Mouse (Mus musculus): ENCODE results near the gene Nyx. TPM values are rescaled to one million over a fixed set of nuclear protein-coding genes. Genes with fewer than 3 reads are reported as not detected.

Gene Nyx
- polyA plus RNA-seq, 1 experiment from 2014 or later: 0.06 TPM

DNA sequence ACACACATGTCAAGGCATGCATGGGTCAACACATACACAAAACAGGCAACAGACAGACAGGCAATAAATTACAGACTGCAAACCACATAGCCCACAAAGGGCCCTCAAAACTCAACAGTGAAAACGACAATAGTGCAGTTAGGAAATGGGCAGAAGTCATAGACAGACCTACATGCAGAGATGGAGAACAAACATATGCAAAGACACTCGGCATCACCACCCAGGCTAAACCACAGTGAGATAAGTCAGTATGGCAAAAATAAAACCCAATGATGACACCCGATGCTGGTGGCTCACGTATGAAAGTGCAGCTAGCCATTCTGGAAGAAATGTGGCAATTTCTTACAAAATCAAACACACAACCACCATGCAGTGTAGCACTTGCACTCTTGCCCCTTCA, 34.4 kb downstream of the Nyx start:
- 81% methylated on average over 4 of the region's 4 CpGs for WGBS
- no peaks in the 10 kb centered on the region for H3K36me3 ChIP-seq
- H3K4me1 ChIP-seq: no peaks in the 10 kb centered on the region
- no peak overlapping the region for H3K9ac ChIP-seq
- no peaks in the 10 kb centered on the region for H3K9me3 ChIP-seq
- H3K27ac ChIP-seq: no peak overlapping the region
- no peak for ATAC-seq (ENCODE audit: low FRiP score, low read depth)
- no peak overlapping the region for H3K4me3 ChIP-seq
- H3K4me2 ChIP-seq (replicated peaks): no peak overlapping the region
- no peaks in the 10 kb centered on the region; the same call in 1 of the 2 replicates for H3K27me3 ChIP-seq

DNA sequence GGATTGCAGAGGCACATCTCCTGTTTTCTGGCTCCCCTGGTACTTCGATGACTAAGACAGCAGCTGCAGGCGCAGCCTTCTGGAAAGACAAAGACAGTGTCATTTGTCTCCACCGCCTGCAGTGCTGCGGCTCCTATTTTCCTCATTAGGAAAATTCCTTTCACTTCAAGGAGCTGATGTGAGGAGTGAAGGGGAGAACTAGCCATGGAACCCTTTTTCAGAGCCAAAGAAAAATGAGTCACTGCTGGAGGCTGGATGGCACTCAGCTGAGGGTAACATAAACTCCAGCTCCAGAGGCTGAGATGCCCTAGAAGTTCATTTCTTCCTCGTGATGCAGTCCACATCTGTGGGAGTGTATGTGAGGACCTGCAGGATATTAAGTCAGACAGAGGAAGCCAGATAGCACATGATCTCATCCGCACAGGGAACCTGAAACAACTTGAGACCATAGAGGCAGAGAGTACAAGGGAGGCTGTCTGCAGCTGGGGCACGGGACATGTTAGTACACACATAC, 37.0 kb downstream of the Nyx start:
- Histone ChIP-seq H3K36me3 (no peaks in the 10 kb centered on the region), H3K4me3 (no peak overlapping the region), H3K9me3 (no peaks in the 10 kb centered on the region), H3K27ac (no peak overlapping the region), H3K27me3 (no peaks in the 10 kb centered on the region; the same call in 1 of the 2 replicates), H3K4me1 (no peaks in the 10 kb centered on the region), H3K9ac (no peak overlapping the region), H3K4me2 (replicated peaks) (no peak overlapping the region)
- ATAC-seq (ENCODE audit: low FRiP score, low read depth): no peak
- WGBS: 56% methylated on average over 7 of the region's 7 CpGs

DNA sequence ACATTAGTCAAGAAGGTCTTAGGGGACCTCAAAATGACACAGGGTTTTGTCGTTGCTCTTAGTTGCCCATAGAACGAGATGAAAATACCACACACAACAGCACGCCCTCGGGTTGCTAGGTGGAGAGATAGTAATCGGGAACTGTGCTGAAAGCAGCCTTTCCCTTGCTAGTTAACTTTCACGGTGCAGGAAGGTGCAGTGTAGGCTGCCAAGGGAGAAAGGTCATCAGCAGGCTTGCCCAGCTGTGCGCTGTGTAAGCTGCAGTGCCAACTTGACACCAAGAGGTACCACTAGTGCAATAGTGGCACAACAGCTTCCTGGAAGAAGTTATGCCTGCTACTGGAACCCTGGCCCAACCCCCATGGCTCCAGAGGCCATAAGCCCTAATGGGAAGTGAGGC, 38.5 kb downstream of the Nyx start:
- 92% methylated on average over 7 of the region's 7 CpGs for WGBS
- Histone ChIP-seq H3K4me1 (no peaks in the 10 kb centered on the region), H3K9me3 (no peaks in the 10 kb centered on the region), H3K4me3 (no peak overlapping the region), H3K27ac (no peak overlapping the region), H3K27me3 (no peaks in the 10 kb centered on the region; the same call in 1 of the 2 replicates), H3K36me3 (no peaks in the 10 kb centered on the region), H3K4me2 (replicated peaks) (no peak overlapping the region), H3K9ac (no peak overlapping the region)
- ATAC-seq (ENCODE audit: low FRiP score, low read depth): no peak

DNA sequence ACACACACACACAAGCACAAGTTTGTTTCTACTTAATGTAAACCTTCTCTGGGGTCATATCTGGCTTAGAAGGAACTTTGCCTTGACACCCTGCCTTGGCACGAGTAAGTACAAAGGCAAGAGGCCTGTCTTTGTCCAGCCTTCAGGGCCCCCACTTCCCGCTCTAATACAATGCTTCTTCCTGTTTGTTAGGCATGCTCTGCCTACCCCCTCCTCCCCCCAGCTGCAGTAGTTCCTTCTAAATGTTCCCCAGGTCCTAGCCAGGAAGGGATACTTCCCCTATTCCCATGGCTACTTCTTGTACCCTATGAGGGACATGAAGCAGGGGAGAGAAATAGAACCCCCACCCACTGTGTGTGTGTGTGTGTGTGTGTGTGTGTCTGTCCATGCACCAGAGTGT, 40.5 kb downstream of the Nyx start:
- ATAC-seq (ENCODE audit: low FRiP score, low read depth): no peak
- H3K27me3 ChIP-seq: no peaks in the 10 kb centered on the region; the same call in 1 of the 2 replicates
- no peak overlapping the region for H3K27ac ChIP-seq
- no peaks in the 10 kb centered on the region for H3K9me3 ChIP-seq
- no peaks in the 10 kb centered on the region for H3K36me3 ChIP-seq
- no peak overlapping the region for H3K4me3 ChIP-seq
- no peaks in the 10 kb centered on the region for H3K4me1 ChIP-seq
- 75% methylated on average over 2 of the region's 2 CpGs for WGBS
- no peak overlapping the region for H3K9ac ChIP-seq
- no peak overlapping the region for H3K4me2 ChIP-seq (replicated peaks)

DNA sequence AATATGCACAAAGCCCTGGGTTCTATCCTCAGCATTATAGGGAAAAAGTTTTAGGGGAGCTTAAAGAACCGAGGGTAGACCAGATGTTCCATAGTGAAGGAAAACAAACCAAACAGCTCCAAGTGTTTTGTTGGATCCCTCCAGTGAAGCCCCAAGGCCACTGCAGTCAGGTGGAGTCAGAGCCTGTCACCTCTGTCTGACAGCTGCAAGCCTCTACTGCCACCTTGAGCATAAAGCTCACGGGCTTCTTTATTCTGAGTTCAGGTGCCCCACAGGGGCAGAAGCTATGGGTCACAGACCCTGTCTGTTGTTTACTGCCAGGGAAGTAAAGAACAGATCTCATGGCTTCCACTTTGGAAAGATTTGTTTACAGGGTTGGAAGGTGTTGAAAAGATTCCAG, 47.2 kb downstream of the Nyx start:
- Histone ChIP-seq H3K4me1 (no peaks in the 10 kb centered on the region), H3K36me3 (no peaks in the 10 kb centered on the region), H3K27ac (no peak overlapping the region), H3K27me3 (peaks cover 16% of the 10 kb centered on the region; the same call in 1 of the 2 replicates), H3K4me2 (replicated peaks) (no peak overlapping the region), H3K9me3 (no peaks in the 10 kb centered on the region), H3K9ac (no peak overlapping the region), H3K4me3 (no peak overlapping the region)
- WGBS: 41% methylated on average over 2 of the region's 2 CpGs
- no peak for ATAC-seq (ENCODE audit: low FRiP score, low read depth)

DNA sequence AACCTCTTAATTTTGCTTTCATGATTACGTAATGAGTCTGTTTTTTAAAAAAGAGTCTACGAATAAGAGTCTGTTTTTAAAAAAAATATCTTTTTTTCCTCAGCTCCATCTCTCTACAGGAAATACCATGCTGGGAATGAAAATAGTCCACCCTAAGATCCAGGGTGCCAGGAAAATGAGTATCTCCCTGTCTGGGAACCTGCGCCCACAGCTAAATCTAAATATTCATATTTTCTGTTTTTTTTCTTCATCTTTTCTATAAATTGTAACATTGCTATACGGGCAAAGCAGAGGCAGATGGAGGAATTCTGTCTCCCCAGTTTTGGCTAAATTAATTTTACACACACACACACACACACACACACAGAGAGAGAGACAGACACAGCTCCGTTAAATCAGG, 48.0 kb downstream of the Nyx start:
- Histone ChIP-seq H3K9me3 (no peaks in the 10 kb centered on the region), H3K4me1 (no peaks in the 10 kb centered on the region), H3K27ac (no peak overlapping the region), H3K4me3 (no peak overlapping the region), H3K27me3 (peaks cover 16% of the 10 kb centered on the region; the same call in 1 of the 2 replicates), H3K4me2 (replicated peaks) (no peak overlapping the region), H3K36me3 (no peaks in the 10 kb centered on the region), H3K9ac (no peak overlapping the region)
- WGBS: 80% methylated on average over 5 of the region's 5 CpGs
- no peak for ATAC-seq (ENCODE audit: low FRiP score, low read depth)

DNA sequence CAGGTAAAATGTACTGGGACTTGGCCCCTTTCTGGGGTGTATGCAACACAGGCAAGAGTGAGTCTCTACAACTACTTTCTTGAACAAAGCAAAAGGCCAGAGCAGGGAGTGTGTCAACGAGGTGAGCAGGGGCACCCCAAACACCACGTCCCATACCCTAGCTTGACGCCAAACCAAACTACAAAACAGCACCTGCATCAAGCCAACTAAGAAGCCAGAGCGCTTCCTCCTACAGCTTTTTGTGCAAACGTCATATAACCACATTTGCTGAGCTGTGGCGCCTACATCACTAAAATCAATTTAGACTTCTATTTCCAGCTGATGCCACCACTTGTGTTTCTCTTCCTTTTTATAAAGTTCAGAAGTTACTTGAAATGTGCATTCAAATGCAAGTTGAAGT, 50.5 kb downstream of the Nyx start:
- no peak overlapping the region for H3K27ac ChIP-seq
- H3K9me3 ChIP-seq: no peaks in the 10 kb centered on the region
- H3K27me3 ChIP-seq: peaks cover 16% of the 10 kb centered on the region; the same call in 1 of the 2 replicates
- 86% methylated on average over 6 of the region's 6 CpGs for WGBS
- no peaks in the 10 kb centered on the region for H3K36me3 ChIP-seq
- ATAC-seq (ENCODE audit: low FRiP score, low read depth): no peak
- no peak overlapping the region for H3K4me3 ChIP-seq
- H3K4me1 ChIP-seq: no peaks in the 10 kb centered on the region
- H3K9ac ChIP-seq: no peak overlapping the region
- no peak overlapping the region for H3K4me2 ChIP-seq (replicated peaks)

DNA sequence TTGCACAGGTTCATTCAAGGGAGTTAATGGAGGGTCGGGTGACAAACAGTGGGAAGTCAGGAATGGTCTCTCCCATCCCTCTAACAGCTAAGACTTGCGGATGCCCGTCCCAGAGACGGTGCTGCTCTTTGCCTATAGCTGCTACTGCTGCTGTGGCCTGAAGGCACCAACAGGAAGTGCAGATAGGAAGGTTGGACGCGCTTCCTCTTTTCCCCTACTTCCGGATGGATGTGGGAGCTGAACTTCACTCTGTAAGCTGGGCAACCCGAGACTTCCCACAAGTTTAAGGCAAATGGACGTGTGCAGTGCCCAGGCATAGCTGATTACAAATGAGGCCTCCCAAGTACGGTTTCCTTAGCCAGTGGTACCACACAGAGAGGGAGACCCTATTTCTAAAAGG, 52.1 kb downstream of the Nyx start:
- Histone ChIP-seq H3K9me3 (no peaks in the 10 kb centered on the region), H3K36me3 (no peaks in the 10 kb centered on the region), H3K4me3 (no peak overlapping the region), H3K4me1 (no peaks in the 10 kb centered on the region), H3K27ac (no peak overlapping the region), H3K9ac (no peak overlapping the region), H3K4me2 (replicated peaks) (no peak overlapping the region), H3K27me3 (peaks cover 16% of the 10 kb centered on the region; the same call in 1 of the 2 replicates)
- WGBS: 76% methylated on average over 10 of the region's 10 CpGs
- ATAC-seq (ENCODE audit: low FRiP score, low read depth): no peak

DNA sequence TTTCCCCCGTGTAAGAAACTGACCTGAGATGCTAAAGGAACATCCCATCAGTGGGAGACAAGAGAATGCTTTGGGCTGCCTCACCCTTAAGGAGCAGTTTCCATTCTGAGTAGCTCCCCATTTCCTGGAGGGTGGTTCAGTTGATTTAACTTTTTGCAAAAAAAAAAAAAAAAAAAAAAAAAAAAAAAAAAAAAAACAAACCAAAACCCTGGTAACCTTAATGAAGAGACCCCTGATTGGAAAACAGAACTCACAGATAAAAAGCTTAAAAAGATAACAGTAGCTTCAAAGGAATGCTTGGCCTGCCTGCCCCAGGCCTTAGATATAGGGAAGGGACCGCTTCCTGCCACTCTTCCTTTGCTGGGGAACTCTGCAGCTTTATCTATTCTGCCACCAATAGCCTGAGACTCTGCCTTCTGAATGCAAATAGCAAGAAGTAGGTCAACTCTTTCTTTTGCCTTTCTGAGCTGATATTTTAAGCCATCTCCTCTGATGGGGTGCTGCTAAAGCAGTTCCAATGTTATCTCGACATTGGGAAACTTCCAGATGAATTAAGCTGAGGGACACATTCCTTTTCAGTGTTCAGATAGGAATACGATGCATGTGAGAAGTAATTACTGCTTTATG, 53.0 kb downstream of the Nyx start:
- WGBS: 88% methylated on average over 4 of the region's 4 CpGs
- H3K9me3 ChIP-seq: no peaks in the 10 kb centered on the region
- no peak overlapping the region for H3K27ac ChIP-seq
- no peaks in the 10 kb centered on the region for H3K36me3 ChIP-seq
- H3K4me2 ChIP-seq (replicated peaks): no peak overlapping the region
- H3K4me1 ChIP-seq: no peaks in the 10 kb centered on the region
- H3K9ac ChIP-seq: no peak overlapping the region
- no peak for ATAC-seq (ENCODE audit: low FRiP score, low read depth)
- H3K4me3 ChIP-seq: no peak overlapping the region
- peaks cover 16% of the 10 kb centered on the region; the same call in 1 of the 2 replicates for H3K27me3 ChIP-seq

DNA sequence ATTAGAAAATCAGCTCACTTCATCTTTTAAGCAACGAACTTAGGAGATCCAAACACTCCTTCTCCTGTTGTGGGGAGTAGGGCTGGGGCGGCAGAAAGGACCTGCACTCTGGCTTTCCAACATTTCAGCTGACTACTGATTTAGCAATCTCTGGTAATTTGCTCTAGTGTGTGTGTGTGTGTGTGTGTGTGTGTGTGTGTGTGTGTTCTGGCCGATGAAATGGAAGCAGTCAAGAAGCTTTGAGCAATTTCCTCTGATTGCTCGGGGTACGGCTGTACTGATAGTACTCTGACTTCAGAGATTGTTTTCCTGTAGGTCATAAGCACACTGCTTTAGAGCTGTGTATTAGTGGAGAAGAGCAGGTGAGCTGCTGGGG, 53.5 kb downstream of the Nyx start:
- no peak overlapping the region for H3K4me2 ChIP-seq (replicated peaks)
- no peak overlapping the region for H3K4me3 ChIP-seq
- no peak overlapping the region for H3K27ac ChIP-seq
- H3K9me3 ChIP-seq: no peaks in the 10 kb centered on the region
- 88% methylated on average over 4 of the region's 5 CpGs for WGBS
- ATAC-seq (ENCODE audit: low FRiP score, low read depth): no peak
- no peaks in the 10 kb centered on the region for H3K4me1 ChIP-seq
- H3K27me3 ChIP-seq: peaks cover 16% of the 10 kb centered on the region; the same call in 1 of the 2 replicates
- H3K9ac ChIP-seq: no peak overlapping the region
- no peaks in the 10 kb centered on the region for H3K36me3 ChIP-seq

DNA sequence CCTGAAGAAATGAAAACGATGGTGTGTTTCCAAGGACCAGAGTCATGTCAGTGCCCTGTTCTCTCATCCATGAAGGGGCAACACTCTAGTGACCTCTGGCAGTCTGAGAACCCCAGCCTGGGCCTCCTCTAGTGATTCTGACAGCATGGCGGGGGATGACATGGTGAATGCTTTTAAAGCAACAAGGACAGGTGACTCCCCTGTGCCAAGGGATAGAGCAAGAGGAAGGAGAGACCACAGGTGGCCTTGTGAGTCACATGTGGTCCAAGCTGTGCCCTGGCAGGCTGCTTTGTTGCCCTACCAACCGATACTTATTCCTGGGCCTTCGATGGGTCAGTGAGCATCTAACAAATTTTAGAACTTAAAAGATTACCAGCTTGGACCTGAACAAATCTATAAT, 54.7 kb downstream of the Nyx start:
- Histone ChIP-seq H3K4me3 (no peak overlapping the region), H3K4me2 (replicated peaks) (no peak overlapping the region), H3K9ac (no peak overlapping the region), H3K9me3 (no peaks in the 10 kb centered on the region), H3K27ac (no peak overlapping the region), H3K36me3 (no peaks in the 10 kb centered on the region; the same call in 1 of the 2 replicates), H3K4me1 (no peaks in the 10 kb centered on the region), H3K27me3 (peaks cover 18% of the 10 kb centered on the region; the same call in 1 of the 2 replicates)
- no peak for ATAC-seq (ENCODE audit: low FRiP score, low read depth)
- WGBS: 85% methylated on average over 4 of the region's 4 CpGs

DNA sequence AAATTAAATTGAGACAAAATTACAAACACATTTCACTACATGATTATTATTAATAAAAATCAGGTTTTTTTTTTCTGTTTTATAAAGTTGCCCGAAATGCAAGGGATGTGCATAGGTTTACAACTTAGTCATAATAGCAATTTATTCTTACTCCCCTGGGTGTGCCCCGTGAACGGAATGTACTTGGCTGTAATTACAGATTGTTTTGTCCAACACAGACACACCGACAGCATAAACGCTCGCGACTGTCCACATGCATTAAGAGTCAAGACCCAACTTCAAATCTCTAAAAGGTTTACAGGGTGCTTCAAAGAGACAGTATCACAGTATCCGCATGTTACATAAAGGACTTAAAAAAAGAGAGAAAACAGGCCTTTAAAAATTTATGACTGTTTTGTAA, 55.4 kb downstream of the Nyx start:
- Histone ChIP-seq H3K4me2 (replicated peaks) (no peak overlapping the region), H3K9me3 (no peaks in the 10 kb centered on the region), H3K9ac (no peak overlapping the region), H3K27ac (no peak overlapping the region), H3K4me1 (no peaks in the 10 kb centered on the region), H3K27me3 (peaks cover 25% of the 10 kb centered on the region; the same call in 1 of the 2 replicates), H3K36me3 (no peaks in the 10 kb centered on the region; the same call in 1 of the 2 replicates), H3K4me3 (no peak overlapping the region)
- 83% methylated on average over 8 of the region's 8 CpGs for WGBS
- ATAC-seq (ENCODE audit: low FRiP score, low read depth): no peak

Data from limb, embryonic 13.5 days (tissue).